Mouse (Mus musculus) right cerebral cortex, postnatal 14 days (tissue): Measurements from ENCODE around the gene Fam19a4.

ENCODE experiments used
- DNase-seq: peaks from one replicate; pipeline ENCODE4 v3.0.0; 2022

Gene Fam19a4

DNA sequence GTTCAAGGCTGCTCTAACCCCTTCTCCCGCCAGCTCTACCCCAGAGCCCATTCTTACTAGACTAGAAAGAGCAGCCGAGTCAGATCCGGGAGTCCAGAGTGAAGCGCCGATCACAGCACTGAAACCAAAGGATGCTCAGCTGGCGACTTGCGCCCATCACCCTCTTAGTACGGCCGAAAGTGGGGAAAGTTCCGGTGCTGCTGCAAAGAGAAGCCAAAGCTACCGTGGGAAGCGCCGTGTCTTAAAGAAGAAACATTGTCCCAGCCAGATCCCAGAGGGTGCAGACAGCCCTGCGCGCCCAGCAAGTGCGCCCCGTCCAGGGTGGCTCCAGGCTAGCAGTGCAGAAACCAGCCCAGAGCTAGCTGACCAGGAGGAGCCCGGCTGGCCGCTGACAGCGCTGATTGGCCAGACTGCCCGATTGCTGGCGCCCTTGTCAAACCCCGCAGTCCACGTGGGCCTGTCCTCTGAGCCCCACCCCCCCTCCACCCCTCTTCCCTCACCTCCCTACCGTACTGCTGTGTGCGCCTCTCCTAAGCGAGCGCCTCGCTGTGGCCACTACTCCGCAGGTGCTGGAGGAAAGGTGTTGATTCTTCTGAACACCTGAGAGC lies at the start of gene Fam19a4:
Fam19a4 (minus strand) TSS at position 340 of the 608 bp plus-strand sequence.
- DNase-seq = peak; percentile 16

- peak; percentile 60 for DNase-seq
These were observed 46.6 kb upstream of the Fam19a4 start for GRCm38 (mm10) chr6:97106777-97107176.

- DNase-seq = no peak
These were observed 45.9 kb upstream of the Fam19a4 start for GRCm38 (mm10) chr6:97106106-97106505.

GRCm38 (mm10) chr6:97104264-97104852 lies 44.1 kb upstream of the Fam19a4 start:
- DNase-seq = no peak

DNA sequence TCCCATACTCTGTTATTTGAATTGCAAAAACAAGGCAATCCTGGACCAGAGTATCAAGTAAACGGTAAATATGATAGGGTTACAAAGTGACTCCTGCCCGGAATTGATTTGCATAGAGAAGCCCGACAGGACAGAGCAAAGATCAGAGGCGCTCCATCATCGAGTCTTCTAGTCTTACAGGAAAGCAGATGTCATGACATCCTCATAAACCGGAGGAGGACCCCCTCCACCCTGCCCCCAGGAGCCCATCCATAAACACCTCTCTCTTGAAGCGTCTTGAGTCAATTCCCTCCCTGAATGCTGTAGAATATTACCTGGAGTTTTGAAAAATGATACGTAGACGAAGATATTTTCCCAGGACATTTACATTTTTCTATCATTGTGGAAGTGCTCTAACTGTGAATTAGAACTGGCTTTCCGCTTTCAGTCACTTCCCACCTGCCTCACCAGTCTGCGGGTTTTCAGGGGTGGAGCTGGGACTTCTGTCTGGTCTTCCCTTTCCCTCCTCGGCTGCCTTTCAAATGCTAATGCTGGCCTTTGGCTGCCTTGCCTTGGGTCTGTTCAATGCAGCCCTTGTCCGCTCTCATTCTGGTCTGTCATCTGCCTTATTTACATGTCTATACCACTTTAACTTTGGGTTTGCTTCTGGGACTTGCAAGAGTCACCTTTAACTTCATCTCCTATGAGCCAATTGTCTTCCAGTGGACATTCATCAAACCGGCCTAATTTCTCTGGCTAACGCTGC lies 41.9 kb upstream of the Fam19a4 start:
- no peak for DNase-seq

DNA sequence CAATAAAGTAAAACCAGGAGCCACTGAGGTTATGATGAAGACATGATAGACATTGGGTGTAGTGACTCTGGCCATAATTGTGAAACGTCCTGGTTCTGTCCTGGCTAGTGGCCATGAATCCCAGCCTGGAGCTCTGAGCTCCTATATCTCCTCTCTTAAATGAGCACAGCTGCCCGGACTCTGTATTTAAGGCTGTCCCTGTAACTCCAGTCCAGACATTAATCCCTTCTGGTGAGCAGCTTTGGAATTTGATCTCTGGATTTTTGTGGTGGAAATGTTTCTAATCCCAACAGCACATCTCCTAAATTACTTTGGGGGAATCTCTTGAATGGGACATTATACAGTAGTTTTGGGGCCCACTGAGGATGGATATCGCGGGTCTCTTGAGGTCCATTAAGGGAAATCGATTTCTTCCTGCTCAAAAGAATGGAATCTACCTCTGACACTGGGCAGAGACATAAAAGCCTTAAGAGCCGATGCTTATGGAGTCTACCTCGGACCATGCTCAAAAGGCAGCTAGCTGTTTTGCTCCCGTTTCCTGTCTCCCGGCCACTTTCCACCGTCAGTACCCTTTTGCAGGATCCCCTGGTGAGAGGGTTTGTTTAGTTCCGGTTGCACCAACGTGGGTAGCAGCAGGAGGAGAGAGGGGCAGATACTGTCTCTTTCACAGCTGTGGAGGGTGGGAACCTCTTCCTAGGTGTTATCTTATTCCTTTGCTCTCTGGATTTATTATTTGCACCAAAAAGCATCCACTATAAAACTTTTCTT lies 41.2 kb upstream of the Fam19a4 start:
- DNase-seq = no peak

GRCm38 (mm10) chr6:97082336-97082735 lies 22.1 kb upstream of the Fam19a4 start:
- no peak for DNase-seq

DNA sequence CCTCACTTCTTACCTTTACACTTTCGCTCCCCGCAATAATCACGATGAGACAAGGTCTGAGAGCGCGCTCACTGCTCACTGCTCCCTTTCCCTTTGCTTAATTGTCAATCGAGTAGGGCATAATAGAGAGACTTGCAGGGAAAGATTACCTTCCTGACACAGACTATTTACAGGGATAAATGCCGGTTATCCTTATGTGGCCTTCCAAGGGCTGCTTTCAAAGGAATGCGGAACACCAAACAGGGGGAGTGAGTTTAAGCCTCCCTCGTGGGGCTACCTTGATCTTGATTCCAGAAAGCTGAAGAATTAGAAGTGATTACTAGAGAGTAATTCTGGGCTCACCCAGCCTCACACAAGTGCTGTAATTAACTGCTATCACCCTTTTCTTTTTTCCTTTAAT lies 19.8 kb upstream of the Fam19a4 start:
- DNase-seq = no peak

DNA sequence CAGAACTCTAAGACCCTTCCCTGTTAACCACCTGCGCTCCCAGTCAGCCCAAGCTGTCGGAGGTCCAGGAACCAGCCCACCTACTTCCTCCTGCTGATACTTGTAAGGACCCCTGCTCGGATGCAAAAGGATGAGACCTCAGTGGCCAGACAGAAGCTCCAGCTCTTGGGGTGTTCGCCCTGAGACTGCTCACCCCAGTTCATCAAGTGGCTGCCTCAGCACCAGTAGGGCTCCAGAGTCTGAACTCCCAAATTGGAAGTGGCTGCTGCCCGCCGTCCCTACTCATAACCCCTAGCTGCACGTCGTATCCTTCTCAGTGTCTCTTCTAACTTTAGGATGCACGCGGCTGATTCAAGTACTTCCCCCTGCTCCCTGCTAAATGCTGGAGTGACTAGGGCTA lies 614 bp downstream of the Fam19a4 start:
- no peak for DNase-seq

DNA sequence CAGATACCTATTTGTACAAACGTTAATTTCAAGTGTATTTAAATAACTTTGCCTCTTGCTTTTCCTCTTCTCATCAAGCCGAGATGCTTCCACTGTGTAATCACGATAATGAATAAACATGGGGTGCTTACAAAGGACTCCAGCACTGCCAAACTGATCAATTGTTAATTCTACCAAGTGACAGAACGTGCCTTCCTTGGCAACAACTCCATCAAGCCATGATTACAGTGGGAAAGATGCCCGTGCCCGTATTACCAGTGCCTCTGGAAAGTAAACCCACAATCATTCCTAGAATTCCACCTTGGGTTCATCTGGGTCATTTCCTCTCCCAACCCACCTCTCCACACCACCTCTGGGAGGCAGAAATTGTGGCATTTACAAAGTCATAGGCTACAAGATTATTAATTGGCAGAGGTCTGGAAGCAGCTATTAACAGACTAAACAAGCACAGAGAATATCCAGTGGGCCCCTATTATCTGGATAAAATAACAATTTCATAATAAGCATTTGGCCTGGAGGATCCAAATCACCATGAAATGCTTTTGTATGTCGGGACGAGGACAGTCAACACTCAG lies 7.9 kb downstream of the Fam19a4 start:
- no peak for DNase-seq

DNA sequence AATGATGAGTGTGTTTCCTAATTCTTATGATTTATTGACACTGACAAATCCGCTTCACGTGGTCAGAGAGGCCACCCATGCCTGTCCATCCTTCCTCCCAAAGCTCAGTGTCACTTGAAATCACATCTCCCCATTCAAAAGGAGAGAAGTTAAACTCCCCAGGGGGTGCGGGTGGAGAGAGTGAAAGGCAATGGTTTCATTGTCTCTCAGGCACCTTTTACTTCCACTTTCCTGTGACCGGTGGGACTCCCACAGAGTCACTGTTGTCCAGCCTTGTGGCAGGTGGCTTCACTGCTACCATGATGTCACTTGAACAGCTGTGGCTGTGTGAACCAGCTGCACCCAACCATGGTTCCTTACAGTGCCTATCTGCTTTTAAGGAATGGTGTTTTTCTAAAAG lies 11.8 kb downstream of the Fam19a4 start:
- no peak for DNase-seq

DNA sequence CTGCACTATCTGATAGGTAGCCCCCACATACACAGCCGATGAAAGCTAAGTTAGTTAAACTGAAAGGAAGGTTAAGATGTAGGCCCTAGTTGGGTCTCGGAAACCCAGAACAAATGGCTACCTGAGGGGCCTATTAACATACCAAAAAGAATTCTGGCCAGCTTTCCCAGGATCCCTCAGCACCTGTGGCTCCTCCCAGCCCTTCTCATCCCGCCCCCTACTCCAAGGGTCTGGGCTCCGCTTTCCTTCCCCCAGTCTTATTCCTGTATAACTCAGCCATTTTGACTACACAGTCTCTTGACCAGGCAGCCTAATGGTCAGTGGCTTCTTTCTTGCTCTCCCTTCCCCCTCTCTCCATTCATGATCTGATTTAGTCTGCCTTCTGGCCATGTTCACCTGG lies 13.7 kb downstream of the Fam19a4 start:
- DNase-seq = no peak

- no peak for DNase-seq
These were observed 33.0 kb downstream of the Fam19a4 start for GRCm38 (mm10) chr6:97027110-97027677.

DNA sequence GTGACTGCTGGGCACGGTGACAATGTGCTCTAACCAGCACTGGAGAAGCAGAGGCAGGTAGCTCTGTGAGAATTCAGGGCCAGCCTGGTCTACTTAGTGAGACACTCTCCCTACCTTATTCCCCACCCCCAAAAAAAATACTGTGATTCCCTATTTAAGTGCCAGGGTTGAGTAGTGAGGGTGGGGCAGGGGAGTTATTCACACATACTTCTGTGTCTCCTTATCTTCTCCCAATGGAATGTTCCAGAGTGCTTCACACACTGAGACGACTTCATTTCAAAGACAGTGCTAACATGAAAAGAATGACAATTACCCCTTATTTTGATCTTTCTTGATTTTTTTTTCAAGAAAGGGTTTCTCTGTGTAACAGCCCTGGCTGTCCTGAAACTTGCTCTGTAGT lies 40.9 kb downstream of the Fam19a4 start:
- no peak for DNase-seq

GRCm38 (mm10) chr6:97016711-97017110 lies 43.5 kb downstream of the Fam19a4 start:
- DNase-seq = no peak

DNA sequence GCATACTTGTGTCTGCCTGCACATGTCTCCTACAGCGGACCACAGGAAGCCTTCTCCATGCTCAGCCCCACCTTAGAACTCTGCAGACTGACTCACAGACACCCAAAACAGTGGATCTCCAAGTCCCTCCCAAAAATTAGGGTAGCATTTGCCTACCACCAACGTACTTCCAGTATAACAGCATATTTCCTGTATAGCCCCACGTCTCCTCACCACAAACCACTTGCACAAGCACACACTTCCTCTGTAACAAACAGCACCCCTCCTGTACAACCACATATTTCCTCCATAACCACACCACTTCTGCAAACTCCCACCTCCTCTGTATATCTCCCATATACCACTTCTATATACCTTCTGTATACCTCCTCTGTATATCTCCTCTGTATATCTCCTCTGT lies 44.2 kb downstream of the Fam19a4 start:
- DNase-seq = no peak

- peak; percentile 39 for DNase-seq
These were observed 53.6 kb downstream of the Fam19a4 start for GRCm38 (mm10) chr6:97006513-97007094.

GRCm38 (mm10) chr6:97005038-97005437 lies 55.2 kb downstream of the Fam19a4 start:
- peak; percentile 46 for DNase-seq

- no peak for DNase-seq
These were observed 64.6 kb downstream of the Fam19a4 start for GRCm38 (mm10) chr6:96995556-96996159.

DNA sequence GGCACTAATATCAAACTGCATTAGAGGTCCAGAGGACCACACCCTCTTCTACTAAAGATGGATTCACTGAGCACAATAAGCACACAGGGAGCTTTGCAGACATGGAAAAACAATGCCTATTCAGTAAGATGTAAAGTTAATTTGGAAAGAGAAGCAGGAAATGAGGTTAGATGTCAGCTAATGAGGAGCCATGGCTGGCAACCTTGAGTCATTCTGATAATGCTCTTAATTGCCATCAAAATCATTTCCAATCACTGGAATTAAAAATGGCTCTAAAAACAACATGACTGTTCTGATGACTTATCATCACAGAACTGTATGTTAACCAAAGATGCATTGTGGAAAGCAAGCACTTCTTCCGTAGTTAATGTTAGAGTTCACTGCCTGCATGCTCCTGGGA lies 68.5 kb downstream of the Fam19a4 start:
- DNase-seq = no peak

DNA sequence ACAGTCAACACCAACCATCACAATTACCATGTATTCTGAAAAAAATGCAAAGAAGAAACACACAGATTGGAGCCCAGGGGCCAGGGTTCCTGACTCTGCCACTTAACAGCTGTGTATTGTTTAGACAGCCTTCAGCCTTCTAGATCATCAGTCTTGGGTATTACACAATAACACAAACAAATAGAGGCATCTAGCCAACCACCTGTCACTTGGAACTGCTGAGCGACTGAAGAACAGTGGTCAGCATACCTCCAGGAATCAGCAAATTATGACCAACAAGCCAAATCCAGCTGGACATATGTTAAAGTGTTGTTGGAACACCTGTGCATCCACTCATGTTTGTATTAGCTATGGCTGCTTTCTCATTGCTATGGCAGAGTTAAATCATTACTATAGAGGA lies 82.7 kb downstream of the Fam19a4 start:
- no peak for DNase-seq

- no peak for DNase-seq
These were observed 115.4 kb downstream of the Fam19a4 start for GRCm38 (mm10) chr6:96944796-96945195.
